Mouse (Mus musculus): Measurements from ENCODE around the gene Evpl.
A peak's percentile ranks its signal among the peaks of the same experiment; 100 is the strongest.

The Evpl gene

GRCm38 (mm10) chr11:116255090-116255981 is 17.5 kb upstream of the Evpl start:
- peak; percentile 24 for DNase-seq (ENCODE audit: low read depth)

GRCm38 (mm10) chr11:116254627-116255026 is 16.8 kb upstream of the Evpl start:
- peak; percentile 53 for DNase-seq (ENCODE audit: low read depth)

GRCm38 (mm10) chr11:116253076-116253600 is 15.3 kb upstream of the Evpl start:
- DNase-seq (ENCODE audit: low read depth), result no peak

GRCm38 (mm10) chr11:116250898-116251297 is 13.0 kb upstream of the Evpl start:
- DNase-seq (ENCODE audit: low read depth), result no peak

GRCm38 (mm10) chr11:116247502-116248222 is 9.8 kb upstream of the Evpl start:
- no peak for DNase-seq (ENCODE audit: low read depth)

- no peak for DNase-seq (ENCODE audit: low read depth)
Measured at GRCm38 (mm10) chr11:116245616-116246015, 7.7 kb upstream of the Evpl start.

- DNase-seq (ENCODE audit: low read depth), result no peak
Measured at GRCm38 (mm10) chr11:116244580-116244979, 6.7 kb upstream of the Evpl start.

- DNase-seq (ENCODE audit: low read depth), result no peak
Measured at GRCm38 (mm10) chr11:116241744-116242235, 3.9 kb upstream of the Evpl start.

GRCm38 (mm10) chr11:116239797-116240196 is 1.9 kb upstream of the Evpl start:
- no peak for DNase-seq (ENCODE audit: low read depth)

- no peak for DNase-seq (ENCODE audit: low read depth)
Measured at GRCm38 (mm10) chr11:116234901-116235300, 3.0 kb downstream of the Evpl start.

GRCm38 (mm10) chr11:116232427-116232826 is 5.5 kb downstream of the Evpl start:
- DNase-seq (ENCODE audit: low read depth), result no peak

- DNase-seq (ENCODE audit: low read depth), result no peak
Measured at GRCm38 (mm10) chr11:116228699-116229098, 9.2 kb downstream of the Evpl start.

GRCm38 (mm10) chr11:116226414-116226813 is 11.5 kb downstream of the Evpl start:
- DNase-seq (ENCODE audit: low read depth), result peak; percentile 90

GRCm38 (mm10) chr11:116222740-116223059 is 15.2 kb downstream of the Evpl start:
- no peak for DNase-seq (ENCODE audit: low read depth)

- DNase-seq (ENCODE audit: low read depth), result no peak
Measured at GRCm38 (mm10) chr11:116221931-116222739, 15.7 kb downstream of the Evpl start.

GRCm38 (mm10) chr11:116219885-116220284 is 18.0 kb downstream of the Evpl start:
- DNase-seq (ENCODE audit: low read depth), result peak; percentile 77

- DNase-seq (ENCODE audit: low read depth), result peak; percentile 56
Measured at GRCm38 (mm10) chr11:116218737-116219400, 19.0 kb downstream of the Evpl start.

GRCm38 (mm10) chr11:116218263-116218662 is 19.6 kb downstream of the Evpl start:
- DNase-seq (ENCODE audit: low read depth), result no peak

- no peak for DNase-seq (ENCODE audit: low read depth)
Measured at GRCm38 (mm10) chr11:116216549-116216948, 21.3 kb downstream of the Evpl start.

- no peak for DNase-seq (ENCODE audit: low read depth)
Measured at GRCm38 (mm10) chr11:116215991-116216390, 21.9 kb downstream of the Evpl start.

GRCm38 (mm10) chr11:116215181-116215580 is 22.7 kb downstream of the Evpl start:
- DNase-seq (ENCODE audit: low read depth), result no peak
